Mouse (Mus musculus) cerebellum, postnatal 25 days (tissue): ENCODE data around the gene Opn4.

Experiments
- DNase-seq, 2 experiments: peaks; one replicate each; pipeline ENCODE4 v3.0.0; 2021; ENCODE audit warnings: mixed read lengths in 2 of 2

Opn4 gene

DNA sequence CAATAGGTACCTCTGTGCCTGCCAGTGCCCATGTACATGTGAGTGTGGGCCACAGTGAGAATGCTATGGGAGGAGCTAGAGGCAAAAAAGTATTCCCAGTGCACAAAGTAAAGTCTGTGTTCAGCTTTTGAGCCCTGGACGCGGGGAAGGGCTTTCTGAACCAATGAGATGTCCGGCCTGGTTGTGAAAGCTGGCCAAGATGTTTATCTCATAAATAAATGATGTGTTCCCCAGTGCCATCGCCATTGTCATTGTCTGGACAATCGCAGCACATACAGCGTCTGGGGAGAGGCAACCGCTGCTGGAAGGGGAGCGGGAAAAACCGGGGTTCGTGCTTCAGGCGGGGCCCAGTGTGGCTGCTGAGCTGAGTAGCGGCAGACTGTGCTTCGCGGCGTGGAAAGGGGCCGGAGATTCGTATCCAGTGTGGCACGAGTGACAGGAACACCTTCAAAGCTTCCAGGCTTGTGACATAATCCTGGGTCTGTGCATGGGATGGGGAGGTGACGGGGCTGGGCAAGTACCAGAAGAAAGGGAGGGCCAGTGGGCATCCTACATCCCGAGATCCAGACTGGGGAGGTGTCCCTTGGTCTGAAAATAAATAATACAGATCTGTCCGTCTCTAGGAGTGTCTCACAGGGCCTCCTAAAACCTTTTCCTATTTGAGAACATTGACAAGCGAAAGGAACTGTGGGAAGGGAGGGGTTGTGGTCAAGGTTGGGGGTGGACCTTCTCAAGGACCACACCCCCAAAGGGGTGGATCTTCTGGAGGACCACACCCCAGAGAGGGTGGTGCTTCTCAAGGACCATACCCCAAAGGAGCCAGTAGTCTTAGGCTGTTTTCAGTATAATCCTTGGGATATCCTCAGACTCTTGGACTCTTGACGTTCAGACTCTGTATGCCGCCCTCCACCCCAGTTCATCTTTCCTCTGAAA is 8.9 kb downstream of the Opn4 start:
- no peak for DNase-seq

DNA sequence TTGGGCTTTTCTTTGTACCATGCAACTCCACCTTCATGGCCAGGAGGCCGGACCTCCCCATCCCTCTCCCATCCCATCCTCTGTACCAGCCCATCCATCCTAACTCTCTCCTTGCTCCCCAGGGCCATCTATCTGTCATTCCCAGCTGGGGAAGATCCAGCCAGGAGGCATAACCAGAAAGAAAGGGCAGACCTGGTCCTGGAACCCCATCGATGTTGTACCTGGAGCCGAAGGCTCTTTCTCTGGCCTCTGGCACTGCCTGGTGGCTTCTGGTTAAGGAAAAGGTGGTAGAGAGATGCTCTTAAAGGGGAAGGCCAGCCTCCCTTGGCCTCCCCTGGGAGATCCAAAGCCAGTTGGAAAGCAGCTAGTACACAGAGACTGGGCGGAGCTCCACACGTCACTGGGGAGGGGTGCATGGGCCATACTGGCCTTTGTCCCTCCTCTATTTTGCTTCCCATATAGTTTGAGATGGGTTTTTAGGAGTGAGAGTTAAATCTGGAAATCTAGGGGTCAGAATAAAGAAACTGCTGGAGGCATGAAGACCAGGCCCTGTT is 9.8 kb downstream of the Opn4 start:
- DNase-seq: no peak

DNA sequence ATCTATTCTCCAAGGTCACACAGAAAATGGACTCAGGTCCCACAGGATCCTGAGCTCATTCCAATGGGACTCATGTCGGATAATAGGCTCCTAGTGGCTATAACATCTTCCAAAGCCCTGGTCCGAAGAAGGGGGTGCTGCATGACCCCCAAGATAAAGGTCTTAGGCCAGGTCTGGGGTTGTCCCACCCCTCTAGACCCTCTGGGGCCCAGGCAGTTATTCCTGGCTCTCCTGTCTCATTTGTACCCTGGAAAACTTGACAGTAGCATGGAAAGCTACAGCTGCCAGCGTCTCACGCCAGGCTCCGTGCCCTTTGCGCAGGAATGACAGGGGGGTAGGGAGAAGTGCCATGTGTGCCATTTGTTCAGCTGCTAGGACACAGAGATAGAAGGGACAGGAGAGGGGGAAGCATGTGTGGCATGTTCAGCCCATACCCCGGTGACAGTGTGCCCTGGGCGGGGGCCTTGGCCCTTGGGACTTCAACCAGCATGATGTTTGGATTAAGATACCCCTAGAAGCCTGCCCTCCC is 10.7 kb downstream of the Opn4 start:
- no peak for DNase-seq

DNA sequence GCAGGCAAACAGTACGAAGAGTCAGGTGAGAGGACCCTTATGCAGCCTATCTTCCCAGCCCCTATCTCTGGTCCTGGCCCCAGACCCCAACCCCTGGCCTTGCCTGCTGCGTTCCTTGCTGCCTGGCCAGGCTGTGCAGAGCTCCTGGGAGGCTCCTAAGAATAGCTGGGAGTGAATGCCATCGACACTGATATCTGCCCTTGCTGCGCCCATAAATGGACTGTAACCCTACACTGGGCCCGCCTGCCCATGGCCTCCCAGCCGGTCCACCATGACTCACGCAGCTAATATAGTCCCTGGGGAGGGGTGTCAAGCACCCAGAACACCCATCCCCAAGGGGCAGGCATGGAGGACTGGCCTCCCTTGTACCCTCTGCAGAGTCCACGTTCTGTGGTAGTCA is 11.4 kb downstream of the Opn4 start, which contains the start of gene Ldb3:
TSS of gene Ldb3 (minus strand) at position 185 of the 400 bp plus-strand sequence.
- no peak for DNase-seq

DNA sequence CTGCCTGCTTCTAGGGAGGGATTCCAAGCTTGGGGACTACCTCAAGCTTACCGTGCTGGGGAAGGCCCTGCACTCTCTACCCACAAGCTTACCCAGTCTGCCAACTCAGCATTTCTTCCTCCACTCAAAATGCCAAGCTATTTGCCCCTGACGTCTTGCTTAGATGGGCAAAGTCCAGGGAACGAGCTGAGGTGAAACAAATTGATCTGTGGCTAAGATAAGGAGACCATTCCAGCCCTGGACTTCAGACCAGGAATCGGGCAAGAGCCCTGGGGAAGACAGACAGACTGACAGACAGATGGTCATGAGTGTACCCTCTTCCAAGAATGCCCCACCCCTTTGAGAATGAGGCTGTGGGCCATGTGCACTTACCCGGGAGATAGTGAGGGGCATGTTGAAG is 11.9 kb downstream of the Opn4 start:
- DNase-seq: no peak

DNA sequence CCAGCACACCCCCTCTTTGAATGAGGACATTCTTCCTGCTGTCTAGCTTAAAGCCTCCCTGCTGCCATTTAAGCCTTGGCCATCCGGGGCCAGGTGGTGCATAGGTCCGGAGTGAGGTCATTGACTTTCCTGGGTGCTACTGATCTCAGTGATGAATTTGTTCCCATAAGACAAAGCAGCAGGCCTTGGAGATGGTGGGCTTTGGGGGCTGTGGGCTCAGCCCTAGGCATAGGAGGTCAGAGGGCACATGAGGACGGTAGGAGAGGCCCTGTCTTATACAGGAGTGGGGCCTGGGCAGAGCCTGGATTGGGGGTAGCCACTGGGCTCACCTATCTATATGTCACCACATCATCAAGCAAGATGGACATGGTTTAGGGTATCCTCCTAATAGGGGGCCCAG is 13.1 kb downstream of the Opn4 start:
- DNase-seq: no peak

DNA sequence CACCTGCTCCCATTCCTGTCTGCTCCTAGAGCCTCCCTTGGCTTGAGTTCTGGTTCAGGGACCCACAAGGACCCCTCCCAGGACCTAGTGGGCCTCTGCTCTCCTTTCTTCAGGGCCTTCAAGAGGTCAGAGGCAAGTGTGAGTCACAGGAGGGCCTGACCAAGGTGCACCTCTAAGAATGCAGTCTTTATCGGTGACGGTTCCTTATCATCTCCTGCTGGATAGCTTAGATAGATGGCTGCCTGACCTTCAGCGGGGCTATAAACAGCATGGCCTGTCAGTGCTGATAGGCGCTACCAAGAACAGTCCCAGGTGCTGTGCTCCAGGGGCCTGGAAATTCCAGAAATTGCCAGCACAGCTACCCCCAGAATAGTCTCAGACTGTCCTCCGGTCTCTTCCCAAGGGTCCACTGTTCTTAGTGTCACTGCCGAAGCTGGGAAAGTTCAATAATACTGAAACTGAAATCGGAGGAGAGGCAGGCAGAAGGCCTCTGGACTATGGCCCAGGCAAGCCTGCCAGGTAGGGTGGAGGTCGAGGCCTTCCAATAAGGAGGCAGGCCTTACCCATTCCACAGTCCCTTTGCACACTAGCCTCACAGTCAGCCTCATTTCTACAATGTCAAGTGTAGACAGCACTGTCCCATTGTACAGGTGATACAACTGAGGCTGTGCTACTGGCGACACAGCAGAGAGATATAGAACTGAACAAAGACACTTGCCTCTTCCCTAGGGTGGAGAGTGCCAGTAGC is 14.4 kb downstream of the Opn4 start:
- DNase-seq: no peak

DNA sequence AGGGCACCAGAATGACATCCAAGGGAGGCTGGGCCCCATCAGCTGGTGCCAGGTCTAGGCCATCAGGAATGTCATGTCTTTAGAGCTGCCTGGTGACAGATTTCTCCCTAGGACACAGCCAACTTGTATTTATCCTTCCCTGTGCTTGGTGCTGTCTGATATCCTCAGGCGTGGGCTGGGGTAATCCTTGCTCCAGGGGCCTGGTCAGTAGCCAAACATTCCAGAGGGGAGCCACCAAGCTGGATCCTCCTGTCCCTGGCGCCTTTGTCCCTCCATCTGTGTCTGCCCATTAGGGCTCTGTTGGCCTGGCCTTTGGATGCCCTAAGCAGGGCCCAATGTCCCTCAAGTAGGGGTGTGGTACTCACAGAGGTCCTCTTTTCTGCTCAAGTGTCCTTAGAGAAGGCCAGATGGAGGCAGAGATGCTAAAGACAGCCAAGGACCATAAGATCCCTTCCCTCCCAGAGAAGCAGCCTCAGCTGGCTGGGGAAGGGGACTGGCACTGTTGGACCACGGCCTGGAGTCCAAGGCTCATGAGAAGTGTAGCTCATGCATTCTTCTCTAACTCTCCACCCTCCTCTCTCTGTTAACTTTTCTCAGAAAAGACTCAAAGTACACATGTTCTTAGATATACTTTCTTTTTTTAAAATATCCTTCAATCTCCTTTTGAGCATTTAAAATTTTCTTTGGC is 17.1 kb downstream of the Opn4 start:
- DNase-seq: no peak

DNA sequence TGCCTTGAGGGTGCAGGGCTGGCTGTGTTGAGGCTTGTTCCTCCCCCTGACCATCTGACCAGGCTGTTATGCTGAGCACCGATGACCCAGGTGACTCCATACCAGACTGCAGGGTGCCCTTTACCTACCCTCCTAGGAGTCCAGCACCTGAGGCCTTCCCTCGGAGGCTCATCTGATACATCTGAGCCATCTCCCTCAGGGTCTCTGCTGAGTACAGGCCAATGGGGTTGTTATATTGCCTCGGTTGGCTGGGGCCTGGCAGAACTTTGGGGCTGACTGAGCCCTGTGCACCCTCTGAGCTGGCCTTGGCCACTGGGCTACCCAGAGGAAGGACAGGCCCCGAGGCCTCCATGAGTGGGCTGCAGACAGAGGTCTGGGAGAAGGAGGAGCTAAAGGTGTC is 23.1 kb downstream of the Opn4 start:
- no peak for DNase-seq

DNA sequence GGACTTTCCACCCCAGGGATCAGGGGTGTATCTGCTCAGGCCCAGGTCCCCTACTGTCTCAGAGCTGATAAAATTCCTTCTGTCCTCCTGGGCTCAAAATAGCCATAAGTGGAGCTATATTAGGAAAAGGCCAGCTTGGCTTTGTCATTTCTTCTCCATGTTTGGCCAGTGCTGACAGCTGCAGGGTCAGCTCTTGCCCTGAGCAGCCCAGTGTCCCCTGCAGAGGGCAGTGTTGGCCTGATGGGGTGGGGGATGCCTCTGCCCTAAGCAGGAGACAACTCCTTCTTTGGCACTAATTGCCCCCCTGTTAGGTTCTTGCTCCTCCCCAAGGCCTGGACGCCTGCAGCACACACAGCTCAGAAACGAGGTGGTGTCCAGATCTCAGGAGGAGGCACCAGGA is 25.9 kb downstream of the Opn4 start:
- peak; percentile 19 to 44 for DNase-seq

DNA sequence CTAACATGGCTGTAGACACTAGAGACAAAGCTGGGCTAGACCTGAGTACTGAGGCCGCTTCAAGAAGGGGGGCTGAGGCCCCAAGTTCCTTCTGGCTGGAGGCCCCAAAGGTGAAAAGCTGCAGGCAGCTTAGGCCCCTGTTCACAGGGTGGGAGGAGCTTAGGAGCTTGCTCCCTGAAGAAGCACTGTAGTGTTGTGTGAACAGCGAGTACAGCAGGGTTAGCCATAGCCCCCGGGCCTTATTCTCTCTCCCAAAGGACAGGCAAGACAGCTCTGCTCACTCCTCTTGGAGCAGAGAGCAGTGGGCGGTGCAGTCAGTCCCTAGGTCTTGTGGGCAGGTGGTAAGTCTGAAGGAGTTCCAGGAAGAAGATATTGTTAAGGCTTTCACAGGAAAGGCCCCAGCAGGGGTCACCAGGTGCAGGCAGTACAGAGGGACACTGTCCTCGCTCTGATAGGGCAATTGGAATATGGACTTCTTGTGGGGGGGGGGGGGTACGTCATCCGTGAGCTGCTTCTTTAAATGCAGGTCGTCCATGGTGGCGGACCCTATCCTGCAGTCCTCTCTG is 26.5 kb downstream of the Opn4 start:
- no peak for DNase-seq

DNA sequence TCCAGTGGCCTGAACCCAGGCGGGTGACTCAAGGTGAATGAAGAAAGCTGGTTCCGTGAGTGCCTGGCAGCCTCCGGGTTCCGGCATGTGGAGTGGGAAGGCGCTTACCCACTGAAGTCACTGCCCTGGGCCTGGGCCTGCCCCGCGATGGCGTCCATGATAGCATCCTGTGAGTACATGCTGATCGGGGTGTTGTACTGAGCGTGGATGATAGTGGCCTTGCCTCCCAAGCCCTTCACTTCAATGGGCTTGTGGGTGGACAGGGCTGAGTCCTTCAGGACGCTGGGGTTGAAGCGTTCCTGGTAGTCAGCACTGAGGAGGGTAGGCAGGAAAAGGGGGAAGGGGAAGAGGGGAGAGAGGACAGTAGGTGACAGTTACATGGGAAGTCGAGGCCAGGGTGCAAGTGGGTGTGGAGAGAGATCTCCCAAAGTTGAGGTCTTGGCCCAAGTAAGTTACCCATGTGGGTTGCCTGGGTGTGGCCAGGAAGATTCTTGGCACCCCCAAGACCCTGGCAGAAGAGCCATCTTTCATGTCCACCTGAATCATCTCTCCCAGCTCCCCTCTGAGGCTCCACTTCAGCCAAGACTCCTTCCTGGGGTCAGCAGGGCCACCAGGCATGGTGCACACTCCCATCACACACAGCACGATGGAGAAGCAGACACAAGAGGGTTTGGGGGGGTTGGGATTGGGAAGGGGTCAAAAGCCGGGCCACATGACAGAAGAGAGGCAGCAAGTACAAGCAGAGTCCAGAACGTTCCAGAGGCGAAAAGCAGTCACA is 28.1 kb downstream of the Opn4 start:
- DNase-seq: no peak

DNA sequence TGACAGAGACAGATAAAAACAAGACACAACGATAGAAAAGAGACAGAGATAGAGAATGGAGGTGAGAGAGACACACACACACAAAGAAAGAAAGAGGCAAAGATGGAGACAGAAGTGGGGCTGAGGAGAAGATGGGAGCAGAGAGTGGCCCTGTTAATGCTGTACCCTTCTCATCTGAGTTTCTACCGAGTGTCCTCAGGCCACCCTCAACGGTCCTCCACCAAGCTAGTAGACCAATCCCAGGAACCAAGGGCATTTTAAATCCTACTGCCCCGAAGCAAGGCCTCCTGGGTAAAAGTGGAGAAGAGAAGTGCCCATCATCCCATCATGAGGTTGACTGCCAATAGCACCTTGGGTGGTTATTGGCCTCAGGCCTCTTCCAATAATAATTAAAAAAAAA is 29.0 kb downstream of the Opn4 start:
- DNase-seq: no peak

DNA sequence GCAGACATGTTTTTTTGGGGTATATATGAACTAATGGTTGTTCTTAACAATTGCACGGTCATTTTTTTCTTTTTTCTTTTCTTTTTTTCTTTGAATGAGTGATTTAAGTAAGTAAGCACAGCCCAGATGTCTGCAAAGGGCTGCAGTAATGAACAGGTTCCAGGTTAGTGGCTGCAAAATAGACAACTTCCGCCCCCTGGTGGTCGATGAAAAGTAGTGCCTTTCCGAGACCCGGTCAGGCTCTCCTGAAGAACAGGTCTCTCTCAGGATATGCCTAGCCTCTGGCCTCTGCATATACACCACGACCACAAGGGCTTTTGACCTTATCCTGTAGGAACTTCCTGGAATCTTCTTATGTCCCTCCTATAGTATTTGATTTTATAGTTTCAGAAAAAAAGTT is 29.6 kb downstream of the Opn4 start:
- DNase-seq: peak; percentile 88 to 93

DNA sequence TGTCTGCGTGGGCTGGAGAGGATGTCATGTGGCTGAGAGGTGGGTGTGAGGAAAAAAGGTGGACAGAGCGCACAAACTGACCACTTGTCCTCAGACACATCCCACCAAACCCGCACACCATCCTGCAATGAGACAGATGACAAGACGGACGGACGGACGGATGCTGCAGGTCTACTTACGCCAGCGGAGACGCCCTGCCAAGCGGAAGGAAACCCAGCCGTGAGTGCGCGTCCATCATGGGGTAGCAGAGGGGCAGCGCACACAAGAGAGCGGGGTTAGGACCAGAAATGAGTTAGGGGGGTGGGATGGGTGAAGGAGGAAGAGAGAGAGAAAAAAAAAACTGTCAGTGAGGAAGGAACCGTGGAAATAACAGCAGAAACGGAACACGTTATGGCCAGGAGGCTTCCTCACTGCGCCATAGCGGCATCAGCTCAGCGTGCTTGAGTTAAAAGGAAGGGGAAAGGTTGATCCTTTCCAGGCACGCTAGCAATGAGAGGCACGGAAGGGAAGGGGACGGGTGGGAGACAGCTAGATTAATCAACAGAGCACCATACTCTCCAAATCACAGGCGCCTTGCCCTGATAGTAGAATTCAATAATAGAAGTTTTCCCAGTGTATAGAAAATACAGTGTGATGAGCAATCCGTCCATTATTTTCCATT is 30.3 kb downstream of the Opn4 start:
- peak in 1 of 2 experiments; percentile 30 for DNase-seq

DNA sequence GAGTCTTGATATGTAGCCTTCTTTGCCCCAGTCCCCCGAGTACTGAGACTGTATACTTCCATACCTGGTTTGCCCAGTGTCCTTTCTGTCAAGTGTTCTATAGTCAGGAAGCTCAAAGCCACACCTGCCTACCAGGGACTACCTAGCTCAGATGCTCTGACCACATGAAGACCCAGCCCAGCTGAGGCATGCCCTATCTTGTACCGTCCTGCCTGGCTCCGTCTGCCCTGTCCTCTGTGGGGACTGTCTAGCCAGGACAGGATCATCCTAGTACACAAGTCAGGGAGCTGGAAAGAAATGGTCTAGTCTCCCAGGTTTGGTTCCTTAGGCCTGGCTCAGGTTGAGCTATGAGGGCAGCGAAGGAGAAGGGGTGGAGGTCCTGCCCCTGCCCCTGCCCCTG is 31.3 kb downstream of the Opn4 start:
- no peak for DNase-seq

DNA sequence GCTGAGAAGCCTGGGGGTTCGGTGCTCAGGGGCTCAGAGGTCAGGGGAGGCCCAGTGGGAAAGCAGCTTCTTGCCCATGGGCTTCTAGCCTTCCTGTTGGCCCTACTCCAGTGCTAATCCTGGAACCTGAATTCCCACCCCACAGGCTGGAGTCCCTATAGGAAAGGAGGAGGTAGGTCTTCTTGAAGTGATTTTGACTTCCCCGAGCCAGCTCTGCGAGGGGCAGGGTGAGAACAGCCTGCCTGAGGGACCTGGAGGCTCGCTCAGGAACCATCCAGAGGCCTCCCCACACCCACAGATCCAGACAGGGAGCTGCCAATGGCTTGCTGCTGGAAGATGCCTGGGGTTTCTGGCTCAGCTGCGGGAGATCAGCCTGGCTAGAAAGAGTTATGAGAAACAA is 32.2 kb downstream of the Opn4 start:
- DNase-seq: no peak

DNA sequence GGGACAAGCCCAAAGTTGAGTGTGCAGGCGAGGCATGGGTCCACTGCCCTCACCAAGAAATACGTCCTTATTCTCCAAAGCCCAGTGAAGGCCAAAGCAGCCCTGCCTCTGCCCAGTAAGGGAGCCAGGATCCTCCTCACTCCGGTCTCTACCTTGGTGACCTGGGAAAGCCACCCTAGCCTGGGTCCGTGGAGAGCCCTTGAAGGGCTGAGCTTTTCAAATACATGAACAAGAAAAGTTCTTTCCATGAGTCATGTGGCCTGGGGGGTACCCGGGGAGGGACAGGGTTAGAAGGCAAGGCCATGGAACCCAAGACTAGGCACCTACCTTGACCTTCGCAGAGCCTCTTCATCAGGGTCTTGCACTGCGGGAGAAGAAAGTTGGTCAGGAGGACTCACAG is 33.4 kb downstream of the Opn4 start:
- DNase-seq: no peak

DNA sequence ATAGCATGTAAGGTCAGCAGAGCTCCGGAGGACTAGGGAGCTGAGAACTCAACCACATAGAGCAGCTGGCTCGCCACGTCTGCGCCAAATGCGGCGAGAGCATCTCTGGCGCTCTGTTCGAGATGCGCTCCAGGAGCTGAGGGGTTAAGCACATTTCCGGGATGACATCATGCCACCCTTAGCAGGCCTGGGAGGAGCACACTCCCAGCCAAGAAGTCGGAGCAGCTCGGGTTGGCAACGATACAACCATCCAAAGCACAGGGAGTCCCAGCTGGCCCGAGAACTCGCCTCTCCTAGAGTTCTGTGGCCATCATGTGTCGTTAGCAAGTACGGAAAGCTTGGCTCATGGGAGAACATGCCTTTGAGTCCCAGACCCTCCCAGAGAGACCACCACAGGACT is 34.2 kb downstream of the Opn4 start:
- DNase-seq: peak; percentile 50 to 55

DNA sequence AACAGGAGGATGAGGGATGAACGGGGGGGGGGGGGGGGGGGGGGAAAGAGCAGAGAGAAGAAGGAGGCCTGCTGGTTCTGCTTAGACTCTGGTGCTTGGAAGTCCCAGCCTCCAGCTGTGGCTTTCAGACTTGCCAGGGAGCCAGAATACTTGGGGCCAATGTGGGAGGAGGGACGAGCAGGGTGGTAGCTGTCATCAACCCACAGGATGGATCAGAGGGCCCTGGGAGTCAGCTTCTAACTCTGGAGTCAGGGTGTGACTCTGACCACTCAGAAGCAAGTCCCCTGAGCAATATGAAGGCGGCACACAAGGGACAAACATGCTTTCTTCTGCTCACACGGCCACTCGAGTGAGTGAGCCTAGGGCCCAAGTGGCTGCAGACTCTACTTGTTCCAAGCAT is 35.3 kb downstream of the Opn4 start:
- DNase-seq: no peak

DNA sequence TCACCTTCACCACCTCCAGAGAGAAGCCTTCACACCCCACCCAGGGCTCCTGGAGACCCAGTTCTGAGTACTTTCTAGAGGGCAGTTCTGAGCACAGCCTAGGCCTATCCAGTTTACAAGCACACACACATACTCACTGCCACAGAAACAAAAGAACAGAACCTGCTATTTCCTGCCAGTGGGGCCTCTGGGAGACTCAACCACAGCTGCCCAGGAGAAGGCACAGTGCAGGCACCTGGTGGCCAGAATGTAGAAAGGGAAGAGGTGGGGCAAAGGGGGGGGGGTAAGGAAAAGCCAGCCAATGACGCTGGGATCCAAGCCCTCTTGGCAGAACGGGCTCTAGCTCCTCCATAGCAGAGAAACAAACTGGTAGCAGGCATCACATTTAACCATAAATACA is 37.5 kb downstream of the Opn4 start:
- DNase-seq: no peak
